Mouse (Mus musculus): ENCODE measurements at regions not wholly inside any gene's neighbourhood (a gene's known extent, or its start where the extent isn't known, plus 50 kb on each side); places are given as distances from the start of the nearest gene placed in this dataset.

DNA sequence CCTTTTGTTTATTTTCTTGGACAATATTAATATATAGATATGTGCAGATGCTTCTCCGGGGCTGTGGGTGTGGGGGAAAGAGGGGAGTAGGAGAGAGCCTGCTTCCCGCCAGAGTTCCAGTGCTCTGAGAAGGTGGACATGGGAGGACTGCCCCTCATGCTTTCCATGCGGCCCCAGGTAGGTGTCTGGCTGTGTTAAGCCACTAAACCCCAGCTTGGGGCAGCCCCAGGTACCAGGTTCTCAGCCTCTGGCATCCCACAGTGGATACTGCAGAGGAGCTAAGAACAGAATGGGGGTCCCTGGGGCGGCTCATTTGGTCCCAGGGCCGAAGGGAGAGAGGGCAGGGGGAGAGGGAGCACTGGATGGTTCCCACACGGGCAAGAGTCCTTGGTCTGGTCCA, 361.9 kb upstream of the Hs6st1 start:
- no peak for TF ChIP-seq SRF (IDR thresholded peaks at IDR 0.05; ENCODE audit: control insufficient read depth, insufficient read length, low read depth)
- TF ChIP-seq MYOD1 (IDR thresholded peaks at IDR 0.05; ENCODE audit: control insufficient read depth in 1 of 3, insufficient read length in 2 of 3, low read depth in 2 of 3): no peak
- TF ChIP-seq POLR2AphosphoS2 (IDR thresholded peaks at IDR 0.05; ENCODE audit: insufficient read length, low read depth): no peak
- no peak for TF ChIP-seq REST (IDR thresholded peaks at IDR 0.05; ENCODE audit: insufficient read depth, insufficient read length)
- TF ChIP-seq MYOG (IDR thresholded peaks at IDR 0.05; ENCODE audit: control insufficient read depth in 1 of 3, insufficient read depth in 1 of 3, insufficient read length in 2 of 3, low read depth in 2 of 3): no peak
- TF ChIP-seq CEBPB (IDR thresholded peaks at IDR 0.05; ENCODE audit: insufficient read depth, poor library complexity, severe bottlenecking): no peak
- no peak for TF ChIP-seq MAX (IDR thresholded peaks at IDR 0.05; ENCODE audit: low read depth)
- TF ChIP-seq TCF3 (IDR thresholded peaks at IDR 0.05; ENCODE audit: insufficient read length, low read depth): no peak
- TF ChIP-seq POLR2A (IDR thresholded peaks at IDR 0.05; ENCODE audit: insufficient read length, low read depth): no peak
- TF ChIP-seq E2F4 (IDR thresholded peaks at IDR 0.05; ENCODE audit: insufficient read depth): no peak
- TF ChIP-seq TCF12 (IDR thresholded peaks at IDR 0.05; ENCODE audit: insufficient read depth, poor library complexity, severe bottlenecking): no peak
- no peak for TF ChIP-seq USF1 (IDR thresholded peaks at IDR 0.05; ENCODE audit: low read depth)
- H3K36me3 ChIP-seq (ENCODE audit: control insufficient read depth, insufficient read depth): no peaks in the 10 kb centered on the region
- no peaks in the 10 kb centered on the region for H3K27me3 ChIP-seq (ENCODE audit: control insufficient read depth, insufficient read depth, insufficient read length)
- H3K79me2 ChIP-seq (ENCODE audit: control insufficient read depth, insufficient read depth): no peaks in the 10 kb centered on the region
- H3K4me2 ChIP-seq (ENCODE audit: low read depth): no peak overlapping the region
- H3ac ChIP-seq (ENCODE audit: control insufficient read depth, insufficient read length): no peak overlapping the region
- H3K4me3 ChIP-seq: no peak overlapping the region

GRCm38 (mm10) chr1:35708176-35708788, 359.9 kb upstream of the Hs6st1 start:
- Histone ChIP-seq H3K4me3 (no peak overlapping the region), H3ac (ENCODE audit: control insufficient read depth, insufficient read length) (no peak overlapping the region), H3K36me3 (ENCODE audit: control insufficient read depth, insufficient read depth) (no peaks in the 10 kb centered on the region), H3K27me3 (ENCODE audit: control insufficient read depth, insufficient read depth, insufficient read length) (no peaks in the 10 kb centered on the region), H3K79me2 (ENCODE audit: control insufficient read depth, insufficient read depth) (no peaks in the 10 kb centered on the region), H3K4me2 (ENCODE audit: low read depth) (no peak overlapping the region)
- TF ChIP-seq USF1 (IDR thresholded peaks at IDR 0.05; ENCODE audit: low read depth): no peak

GRCm38 (mm10) chr1:35709214-35709613, 359.0 kb upstream of the Hs6st1 start:
- Histone ChIP-seq H3ac (ENCODE audit: control insufficient read depth, insufficient read length) (no peak overlapping the region), H3K79me2 (ENCODE audit: control insufficient read depth, insufficient read depth) (no peaks in the 10 kb centered on the region), H3K4me2 (ENCODE audit: low read depth) (no peak overlapping the region), H3K36me3 (ENCODE audit: control insufficient read depth, insufficient read depth) (no peaks in the 10 kb centered on the region), H3K27me3 (ENCODE audit: control insufficient read depth, insufficient read depth, insufficient read length) (no peaks in the 10 kb centered on the region), H3K4me3 (no peak overlapping the region)
- TF ChIP-seq REST (IDR thresholded peaks at IDR 0.05; ENCODE audit: insufficient read depth, insufficient read length): no peak
- no peak for TF ChIP-seq POLR2A (IDR thresholded peaks at IDR 0.05; ENCODE audit: insufficient read length, low read depth)
- no peak for TF ChIP-seq TCF12 (IDR thresholded peaks at IDR 0.05; ENCODE audit: insufficient read depth, poor library complexity, severe bottlenecking)
- no peak for TF ChIP-seq E2F4 (IDR thresholded peaks at IDR 0.05; ENCODE audit: insufficient read depth)
- no peak for TF ChIP-seq MAX (IDR thresholded peaks at IDR 0.05; ENCODE audit: low read depth)
- TF ChIP-seq SRF (IDR thresholded peaks at IDR 0.05; ENCODE audit: control insufficient read depth, insufficient read length, low read depth): no peak
- no peak for TF ChIP-seq TCF3 (IDR thresholded peaks at IDR 0.05; ENCODE audit: insufficient read length, low read depth)
- no peak for TF ChIP-seq CEBPB (IDR thresholded peaks at IDR 0.05; ENCODE audit: insufficient read depth, poor library complexity, severe bottlenecking)
- no peak for TF ChIP-seq POLR2AphosphoS2 (IDR thresholded peaks at IDR 0.05; ENCODE audit: insufficient read length, low read depth)

DNA sequence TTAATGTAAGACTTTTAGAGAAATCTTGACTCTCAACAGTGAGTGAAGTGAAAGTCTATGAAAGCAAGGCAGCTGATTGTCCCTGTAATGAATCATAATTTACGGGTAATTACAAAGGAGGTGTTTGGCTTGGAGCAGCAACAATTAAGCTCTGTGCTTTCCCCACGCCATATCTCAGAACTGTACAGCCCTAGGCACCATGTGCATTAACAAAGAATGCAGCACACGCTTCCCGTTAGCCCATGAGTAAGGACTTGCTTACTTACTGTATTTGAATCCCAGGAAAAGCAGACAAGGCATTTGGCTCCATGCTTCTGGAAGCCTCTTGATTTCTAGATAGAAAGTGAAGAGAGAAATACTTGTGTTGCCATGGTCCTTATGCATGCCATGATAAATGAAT, 354.2 kb upstream of the Hs6st1 start:
- no peak overlapping the region for H3K4me2 ChIP-seq (ENCODE audit: low read depth)
- no peaks in the 10 kb centered on the region for H3K36me3 ChIP-seq (ENCODE audit: control insufficient read depth, insufficient read depth)
- H3K79me2 ChIP-seq (ENCODE audit: control insufficient read depth, insufficient read depth): no peaks in the 10 kb centered on the region
- TF ChIP-seq MYOG (IDR thresholded peaks at IDR 0.05; ENCODE audit: control insufficient read depth in 1 of 3, insufficient read depth in 1 of 3, insufficient read length in 2 of 3, low read depth in 2 of 3) (no peak), USF1 (IDR thresholded peaks at IDR 0.05; ENCODE audit: low read depth) (no peak), TCF12 (IDR thresholded peaks at IDR 0.05; ENCODE audit: insufficient read depth, poor library complexity, severe bottlenecking) (no peak), E2F4 (IDR thresholded peaks at IDR 0.05; ENCODE audit: insufficient read depth) (no peak), REST (IDR thresholded peaks at IDR 0.05; ENCODE audit: insufficient read depth, insufficient read length) (no peak), MAX (IDR thresholded peaks at IDR 0.05; ENCODE audit: low read depth) (no peak), MYOD1 (IDR thresholded peaks at IDR 0.05; ENCODE audit: control insufficient read depth in 1 of 3, insufficient read length in 2 of 3, low read depth in 2 of 3) (no peak), POLR2AphosphoS2 (IDR thresholded peaks at IDR 0.05; ENCODE audit: insufficient read length, low read depth) (no peak), TCF3 (IDR thresholded peaks at IDR 0.05; ENCODE audit: insufficient read length, low read depth) (no peak), POLR2A (IDR thresholded peaks at IDR 0.05; ENCODE audit: insufficient read length, low read depth) (no peak), CEBPB (IDR thresholded peaks at IDR 0.05; ENCODE audit: insufficient read depth, poor library complexity, severe bottlenecking) (no peak), SRF (IDR thresholded peaks at IDR 0.05; ENCODE audit: control insufficient read depth, insufficient read length, low read depth) (no peak)
- no peak overlapping the region for H3ac ChIP-seq (ENCODE audit: control insufficient read depth, insufficient read length)
- no peak overlapping the region for H3K4me3 ChIP-seq
- H3K27me3 ChIP-seq (ENCODE audit: control insufficient read depth, insufficient read depth, insufficient read length): no peaks in the 10 kb centered on the region

DNA sequence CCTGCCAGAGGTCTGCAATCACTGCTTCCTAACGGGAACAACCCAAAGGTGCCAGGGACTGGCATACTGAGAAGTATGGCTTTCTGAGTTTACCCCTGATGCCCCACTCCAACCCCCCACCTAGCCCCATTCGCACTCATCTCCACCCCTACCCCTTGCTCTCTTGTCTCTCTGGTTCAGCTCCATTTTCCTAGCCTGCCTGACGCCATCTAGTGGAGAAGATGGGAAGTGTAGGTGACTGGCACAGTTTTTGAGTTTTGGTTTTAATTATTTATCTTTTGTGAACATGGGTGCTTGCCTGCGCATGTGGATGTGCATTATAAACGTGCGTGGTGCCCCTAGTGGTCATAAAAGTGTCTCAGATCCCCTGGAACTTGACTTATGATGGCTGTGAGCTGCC, 352.3 kb upstream of the Hs6st1 start:
- Histone ChIP-seq H3K4me2 (ENCODE audit: low read depth) (no peak overlapping the region), H3ac (ENCODE audit: control insufficient read depth, insufficient read length) (no peak overlapping the region), H3K79me2 (ENCODE audit: control insufficient read depth, insufficient read depth) (no peaks in the 10 kb centered on the region), H3K4me3 (no peak overlapping the region), H3K27me3 (ENCODE audit: control insufficient read depth, insufficient read depth, insufficient read length) (no peaks in the 10 kb centered on the region), H3K36me3 (ENCODE audit: control insufficient read depth, insufficient read depth) (no peaks in the 10 kb centered on the region)
- TF ChIP-seq E2F4 (IDR thresholded peaks at IDR 0.05; ENCODE audit: insufficient read depth) (no peak), TCF12 (IDR thresholded peaks at IDR 0.05; ENCODE audit: insufficient read depth, poor library complexity, severe bottlenecking) (no peak), MAX (IDR thresholded peaks at IDR 0.05; ENCODE audit: low read depth) (no peak), POLR2AphosphoS2 (IDR thresholded peaks at IDR 0.05; ENCODE audit: insufficient read length, low read depth) (no peak), CEBPB (IDR thresholded peaks at IDR 0.05; ENCODE audit: insufficient read depth, poor library complexity, severe bottlenecking) (no peak), SRF (IDR thresholded peaks at IDR 0.05; ENCODE audit: control insufficient read depth, insufficient read length, low read depth) (no peak), POLR2A (IDR thresholded peaks at IDR 0.05; ENCODE audit: insufficient read length, low read depth) (no peak), REST (IDR thresholded peaks at IDR 0.05; ENCODE audit: insufficient read depth, insufficient read length) (no peak), MYOG (IDR thresholded peaks at IDR 0.05; ENCODE audit: control insufficient read depth in 1 of 3, insufficient read depth in 1 of 3, insufficient read length in 2 of 3, low read depth in 2 of 3) (no peak), TCF3 (IDR thresholded peaks at IDR 0.05; ENCODE audit: insufficient read length, low read depth) (no peak), USF1 (IDR thresholded peaks at IDR 0.05; ENCODE audit: low read depth) (no peak), MYOD1 (IDR thresholded peaks at IDR 0.05; ENCODE audit: control insufficient read depth in 1 of 3, insufficient read length in 2 of 3, low read depth in 2 of 3) (no peak)
